Mouse (Mus musculus) right cerebral cortex, postnatal 4 days (tissue): ENCODE measurements around the gene Hddc3.
A peak's percentile ranks its signal among the peaks of the same experiment; 100 is the strongest.
"Not testable (repeated sequence)": the region's sequence is repeated elsewhere in the genome, so short reads cannot be mapped to it uniquely, and the experiment has no call there.

Source experiments
- DNase-seq: peaks from one replicate; pipeline ENCODE4 v3.0.0-alpha.2; 2022

The Hddc3 gene

DNA sequence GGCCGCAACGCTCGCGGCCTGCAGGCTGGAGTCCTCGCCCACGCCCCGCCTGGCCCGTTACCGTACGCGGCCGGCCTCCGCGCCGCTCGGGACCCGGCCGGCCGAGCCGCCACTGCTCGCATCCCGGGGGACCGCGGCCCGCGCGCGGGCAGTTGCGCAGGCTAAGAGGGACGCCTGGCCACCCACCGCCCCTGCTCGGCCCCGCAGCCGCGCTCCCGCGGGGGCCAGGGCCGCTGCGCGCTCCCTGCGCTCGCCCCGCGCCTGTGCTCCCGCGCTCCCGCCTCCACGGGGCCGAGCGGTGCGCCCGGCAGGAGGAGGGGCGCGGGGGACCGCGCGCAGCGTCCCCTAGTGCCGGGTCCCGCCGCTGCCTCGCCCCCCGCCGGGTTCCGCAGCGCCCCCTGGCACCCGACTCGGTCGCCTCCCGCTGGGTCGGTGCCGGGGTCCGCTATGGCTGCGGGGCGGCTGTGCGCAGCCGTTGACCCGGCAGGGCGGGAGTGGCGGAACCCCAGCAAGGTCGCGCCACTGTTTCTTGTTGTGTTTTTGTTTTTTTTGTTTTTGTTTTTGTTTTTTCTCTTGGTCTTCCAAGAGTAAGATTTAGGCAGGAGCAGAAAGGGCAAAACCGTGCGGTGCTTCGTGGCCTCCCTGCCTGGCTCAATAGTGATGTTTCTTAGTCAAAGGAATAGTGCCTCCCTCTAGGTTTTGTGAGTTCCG lies 28.3 kb downstream of the Hddc3 start, which contains the start of gene Man2a2:
Gene Man2a2 (minus strand): TSS at position 335 of the 711 bp plus-strand sequence.
- peak; percentile 85 for DNase-seq

DNA sequence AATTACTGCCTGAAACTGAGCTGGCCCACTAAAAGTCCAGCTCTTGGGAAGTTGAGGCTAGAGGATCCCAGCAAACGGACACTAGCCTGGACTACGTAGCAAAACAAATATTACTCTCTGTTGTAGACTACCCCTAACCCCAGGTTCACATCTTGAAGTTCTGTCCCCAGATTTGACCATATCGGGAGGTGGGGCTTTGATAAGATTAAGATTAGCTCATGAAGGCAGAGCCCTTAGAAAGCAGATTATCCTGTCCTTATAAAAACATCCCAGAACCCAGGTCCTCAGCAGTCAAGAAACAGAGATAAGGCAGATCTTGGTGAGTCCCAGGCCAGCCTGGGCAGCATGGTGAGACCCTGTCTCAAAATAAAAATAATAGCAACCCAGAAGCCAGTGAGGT lies 29.3 kb downstream of the Hddc3 start:
- DNase-seq: no peak

DNA sequence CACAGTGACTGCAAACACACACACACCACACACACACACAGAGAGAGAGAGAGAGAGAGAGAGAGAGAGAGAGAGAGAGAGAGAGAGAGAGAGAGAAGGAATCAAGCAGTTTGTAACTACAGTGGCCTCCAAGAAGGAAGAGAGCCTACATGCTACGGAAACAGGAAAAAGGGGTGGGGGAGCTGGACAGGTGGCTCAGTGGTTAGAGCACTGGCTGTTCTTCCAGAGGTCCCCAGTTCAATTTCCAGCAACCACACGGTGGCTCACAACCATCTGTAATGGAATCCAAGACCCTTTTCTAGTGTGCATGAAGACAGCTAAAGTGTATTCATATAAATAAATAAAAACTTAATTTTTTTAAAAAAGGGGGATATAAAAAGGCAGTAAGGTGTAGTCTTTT lies 29.8 kb downstream of the Hddc3 start:
- no peak for DNase-seq

DNA sequence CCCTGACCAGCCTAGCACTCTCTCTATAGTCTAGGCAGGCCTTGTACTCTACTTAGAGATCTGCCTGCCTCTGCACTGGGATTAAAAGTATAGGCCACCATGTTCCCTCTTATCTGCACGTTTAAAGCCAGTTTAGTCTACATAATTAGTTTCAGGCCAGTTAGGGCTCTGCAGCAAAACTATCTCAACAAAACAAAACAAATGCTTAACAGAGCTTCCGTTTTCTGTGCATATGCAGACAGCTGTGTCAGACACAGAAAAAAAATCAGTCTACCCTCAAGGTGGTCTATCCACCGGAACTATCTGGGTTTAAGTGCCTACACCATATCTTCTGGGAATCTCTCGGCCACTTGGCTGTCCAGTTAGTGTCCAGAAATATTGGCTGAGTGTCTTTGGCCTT lies 30.4 kb downstream of the Hddc3 start:
- DNase-seq: no peak

DNA sequence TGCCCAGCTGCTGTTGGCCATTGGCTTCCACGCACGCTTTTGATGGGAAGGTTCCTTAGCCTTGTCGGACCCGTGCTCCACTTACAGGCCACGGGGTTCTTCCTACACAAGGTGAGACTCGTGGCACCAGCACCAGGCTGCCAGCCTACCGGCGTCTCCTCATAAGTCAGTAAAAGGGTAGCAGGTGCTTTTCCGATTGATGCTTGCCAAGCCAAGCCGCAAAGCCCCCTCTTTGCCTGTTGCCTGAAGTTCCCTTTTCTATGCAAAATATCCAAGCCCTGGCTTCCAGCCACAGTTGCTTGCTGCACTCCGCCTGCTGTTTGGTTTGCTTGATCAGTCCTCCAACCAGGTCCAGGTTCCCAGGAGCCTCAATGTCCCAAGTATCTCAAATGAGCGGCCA lies 30.9 kb downstream of the Hddc3 start:
- DNase-seq: no peak

DNA sequence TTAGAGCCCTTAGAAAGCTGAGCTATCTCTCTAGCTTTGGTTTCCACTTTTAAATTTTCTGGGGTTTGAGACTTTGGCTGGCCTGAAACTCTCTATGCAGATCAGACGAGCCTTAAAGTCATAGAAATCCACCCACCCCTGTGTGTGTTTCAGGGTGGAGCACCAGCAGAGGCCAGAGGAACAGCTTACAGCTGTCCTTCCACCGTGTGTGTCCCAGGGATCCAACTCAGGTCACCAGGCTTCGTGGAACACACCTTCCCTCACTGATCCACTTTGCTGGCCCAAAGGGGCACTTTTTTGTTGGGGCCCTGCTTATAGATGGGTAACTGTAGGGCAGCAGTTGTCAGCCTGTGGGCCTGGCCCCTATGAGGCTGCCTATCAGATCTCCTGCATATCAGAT lies 31.4 kb downstream of the Hddc3 start:
- no peak for DNase-seq

DNA sequence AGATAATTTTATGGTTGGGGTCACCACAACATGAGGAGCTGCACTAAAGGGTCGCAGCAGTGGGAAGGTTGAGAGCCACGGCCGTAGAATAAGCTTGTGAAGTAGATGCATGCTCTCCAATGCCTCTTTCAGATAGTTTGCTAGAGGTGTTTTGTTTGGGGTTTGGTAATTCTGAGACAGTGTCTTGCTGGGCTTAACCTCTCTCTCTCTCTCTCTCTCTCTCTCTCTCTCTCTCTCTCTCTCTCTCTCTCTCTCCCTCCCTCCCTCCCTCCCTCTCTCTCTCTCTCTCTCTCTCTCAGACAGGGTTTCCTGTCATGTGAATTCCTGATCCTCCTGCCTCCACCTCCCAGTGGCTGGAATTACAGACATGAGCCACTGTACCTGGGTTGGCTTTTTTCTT lies 31.8 kb downstream of the Hddc3 start:
- no peak for DNase-seq

DNA sequence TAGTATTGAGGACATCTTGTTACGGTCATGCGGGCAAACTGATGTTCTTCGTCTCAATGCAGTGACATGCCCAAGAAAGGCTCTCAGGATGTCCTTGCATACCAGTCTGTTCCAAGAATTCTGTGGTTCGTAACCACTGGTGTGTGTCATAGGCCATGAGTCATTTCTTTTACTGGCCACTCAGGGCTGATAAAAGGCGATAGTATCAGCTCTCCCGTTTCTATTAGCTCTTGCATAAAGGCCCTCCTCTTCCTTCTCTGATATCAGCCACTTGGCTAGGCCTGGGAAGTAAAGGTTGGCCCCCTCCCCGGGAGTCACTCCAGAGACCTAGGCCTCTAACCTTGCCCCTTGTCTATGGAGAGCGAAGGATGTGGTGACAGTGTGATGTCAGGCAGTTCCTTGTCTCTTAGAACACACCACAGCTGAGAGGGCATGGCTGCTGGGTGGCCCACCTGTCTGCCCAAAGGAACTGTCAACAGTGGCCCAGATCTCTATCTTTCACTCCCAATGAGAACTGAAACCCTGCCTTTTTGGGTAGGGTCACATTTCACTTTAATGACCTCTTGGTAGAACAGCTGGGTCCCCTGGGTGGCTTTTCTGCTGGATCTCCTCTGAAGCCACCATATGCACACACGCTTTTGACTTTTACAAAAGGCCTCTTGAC lies 32.6 kb downstream of the Hddc3 start:
- DNase-seq: no peak

DNA sequence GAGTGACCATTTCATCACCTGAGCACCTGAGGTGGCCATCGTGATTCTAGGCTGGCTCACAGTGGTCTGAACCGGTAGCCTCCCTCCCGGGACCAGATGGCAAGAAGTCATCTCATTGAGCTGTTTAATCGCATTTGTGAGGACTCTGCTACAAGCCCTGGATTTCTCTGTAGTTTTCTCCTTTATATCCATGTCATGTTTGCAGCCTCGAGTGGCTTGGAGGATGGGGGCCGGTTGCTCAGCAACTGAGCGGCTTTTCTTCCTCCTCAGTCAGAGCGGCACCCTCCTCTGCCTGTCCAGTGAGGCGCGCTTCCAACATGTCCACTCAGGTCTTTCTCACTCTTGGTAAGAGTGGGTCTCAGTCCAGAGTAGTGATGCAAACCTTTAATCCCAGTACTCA lies 33.3 kb downstream of the Hddc3 start:
- no peak for DNase-seq

DNA sequence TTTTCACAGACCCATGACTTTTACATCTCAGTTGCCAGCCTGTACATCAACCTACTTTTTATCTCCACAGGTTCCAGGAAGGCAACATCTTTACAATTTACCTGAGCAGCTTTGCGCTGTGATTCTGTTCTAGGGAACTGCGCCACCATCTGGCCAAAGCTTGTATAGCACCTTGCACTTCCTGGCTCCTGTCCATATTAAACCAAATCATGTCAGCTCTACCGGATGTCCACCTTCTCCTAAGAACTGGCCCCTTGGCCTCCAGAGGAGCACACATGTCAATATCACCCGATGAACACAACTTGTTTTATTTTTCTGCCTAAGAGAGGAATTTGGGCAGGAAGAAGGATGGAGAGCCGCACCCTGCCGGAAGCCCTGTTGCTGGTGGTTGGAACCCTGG lies 34.6 kb downstream of the Hddc3 start:
- peak; percentile 70 for DNase-seq

DNA sequence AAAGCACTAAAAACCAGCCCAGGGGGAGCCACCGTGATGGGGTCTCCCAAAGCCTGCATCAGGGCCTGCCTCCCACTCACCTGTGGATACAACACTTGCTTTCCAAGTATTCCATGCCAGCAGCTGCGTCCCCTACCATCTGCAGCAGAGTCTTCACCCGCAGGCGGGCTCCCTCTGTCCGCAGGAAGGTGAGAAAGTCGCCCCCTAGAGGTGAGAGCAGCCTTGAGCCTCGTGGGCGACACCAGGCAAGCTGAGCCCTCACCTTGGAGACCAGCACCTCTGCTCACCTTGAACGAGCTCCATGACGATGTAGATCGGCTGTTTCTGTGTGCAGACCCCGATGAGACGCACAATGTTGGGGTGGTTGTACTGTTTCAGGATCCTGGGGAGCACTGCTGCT lies 36.6 kb downstream of the Hddc3 start:
- no peak for DNase-seq

DNA sequence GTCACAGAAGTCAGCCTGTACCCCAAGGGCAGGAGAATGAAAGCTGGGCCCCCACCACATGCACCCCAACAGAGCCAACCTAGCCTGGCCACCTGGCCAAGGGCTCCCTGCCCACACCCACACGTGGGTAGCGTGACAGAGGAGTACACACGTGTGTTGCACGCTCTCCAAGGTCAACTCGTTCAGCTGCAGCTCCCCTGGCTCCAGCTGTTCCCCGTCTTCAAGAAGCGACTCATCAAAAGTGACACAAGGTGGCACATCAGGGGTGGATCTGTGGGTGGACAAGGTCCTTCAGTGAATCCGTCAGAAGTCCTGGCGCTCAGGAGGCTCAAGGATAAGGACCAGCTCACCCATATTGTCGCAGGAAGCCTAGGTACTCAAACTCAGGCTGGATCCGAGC lies 40.0 kb downstream of the Hddc3 start:
- DNase-seq: no peak

DNA sequence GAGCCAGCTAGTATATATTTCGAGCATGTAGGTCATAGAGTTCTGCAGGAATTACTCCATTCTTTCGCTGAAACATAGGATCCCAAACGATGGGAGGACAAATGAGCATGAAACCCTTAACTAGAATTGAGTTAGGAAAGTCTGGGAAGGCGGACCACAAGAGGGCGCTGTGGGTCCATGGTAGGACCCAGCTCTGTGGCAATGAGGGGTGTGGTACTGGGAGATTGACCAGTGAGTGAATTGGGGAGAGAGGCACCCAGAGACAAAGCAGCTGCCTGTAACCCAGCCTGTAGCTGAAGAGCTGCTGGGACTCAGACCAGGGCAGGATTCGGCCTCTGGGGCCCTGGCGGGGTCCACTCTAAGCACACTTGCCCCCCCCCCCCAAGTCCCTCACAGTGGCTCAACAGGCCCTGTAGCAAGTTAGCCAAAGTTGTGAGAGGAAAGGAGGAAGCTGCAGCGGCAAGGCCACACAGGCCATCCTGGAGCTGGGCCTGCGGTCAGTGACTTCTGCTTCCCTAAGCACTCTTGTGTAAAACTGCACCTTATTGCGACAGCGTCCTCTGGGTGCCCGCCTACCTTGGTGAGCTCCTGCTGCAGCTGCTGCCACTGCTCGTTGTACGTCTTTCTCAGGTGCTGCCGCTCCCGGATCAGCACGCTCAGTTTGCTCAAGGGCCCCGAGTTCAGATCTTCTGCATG lies 43.5 kb downstream of the Hddc3 start:
- DNase-seq: peak; percentile 99

DNA sequence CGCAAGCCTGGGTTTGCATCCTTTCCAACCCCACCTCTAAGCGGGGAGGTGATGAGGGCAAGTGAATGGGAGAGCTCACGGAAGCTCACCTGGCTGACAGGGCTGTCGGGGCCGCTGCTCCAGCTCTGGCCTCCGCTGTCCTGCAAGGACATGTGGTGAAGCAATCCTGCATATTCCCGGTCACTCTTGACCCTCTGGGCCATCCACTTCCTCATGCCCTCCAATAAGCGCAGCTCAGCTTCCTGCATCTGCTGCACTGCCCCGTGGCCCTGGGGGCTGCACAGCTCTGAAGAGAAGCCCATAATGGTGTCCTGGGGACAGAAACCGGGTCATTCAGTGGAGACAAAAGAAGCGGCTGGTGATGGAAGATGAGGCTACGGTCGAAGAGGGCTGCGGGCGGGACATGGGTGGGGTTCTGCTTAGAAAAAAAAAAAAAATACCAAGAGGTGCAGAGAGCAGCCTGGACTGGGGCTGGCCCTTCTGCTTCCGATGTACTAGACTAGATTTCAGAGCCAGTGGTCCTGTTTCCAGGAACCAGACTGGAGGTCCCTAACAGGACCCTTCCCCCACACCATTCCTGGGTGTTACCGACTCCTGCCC lies 44.2 kb downstream of the Hddc3 start:
- DNase-seq: no peak

DNA sequence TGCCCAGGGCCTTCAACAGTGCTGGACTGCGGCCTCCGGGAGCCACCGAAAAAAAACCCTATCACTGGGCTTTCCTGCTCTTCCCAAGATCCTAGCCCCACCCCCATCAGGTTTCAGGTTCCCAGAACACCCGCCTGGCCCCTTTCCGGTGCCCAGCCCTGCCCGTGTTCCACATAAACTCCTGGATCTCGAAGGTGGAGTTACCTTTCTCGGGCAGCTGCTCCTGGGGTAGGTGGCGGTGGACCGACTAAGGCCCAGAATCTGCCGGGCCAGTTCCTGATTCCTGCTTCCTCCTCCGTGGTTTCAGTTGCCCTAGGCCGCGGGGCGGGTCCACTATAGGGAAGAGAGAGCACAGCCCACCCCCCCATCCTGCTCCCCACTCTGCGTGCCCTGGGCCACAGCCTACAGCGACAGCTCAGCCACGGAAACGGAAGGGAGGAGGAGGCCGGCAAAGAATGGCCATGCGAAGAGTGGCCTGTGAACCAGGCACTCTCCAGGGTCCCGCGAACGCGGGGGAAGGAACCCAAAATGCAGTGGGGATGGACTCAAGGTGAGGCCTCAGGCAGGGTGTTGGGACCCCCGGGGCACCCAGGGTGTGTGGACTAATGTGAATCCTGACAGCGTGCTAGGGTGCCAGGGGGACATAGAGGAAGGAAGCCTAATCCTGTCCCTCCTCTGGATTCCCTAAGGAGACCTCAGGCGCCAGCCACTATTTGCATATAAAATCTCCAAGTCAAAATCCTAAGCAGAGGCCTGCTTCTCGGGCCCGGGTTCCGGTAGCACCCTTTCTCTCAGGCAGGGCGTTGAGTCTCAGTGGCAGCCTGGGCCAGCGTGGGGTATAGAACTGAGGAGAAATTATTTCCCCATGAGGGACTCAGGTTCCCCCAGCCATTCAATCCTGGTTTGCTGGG lies 45.0 kb downstream of the Hddc3 start, which contains the start of gene Fes:
Gene Fes (minus strand): TSS at position 314 of the 911 bp plus-strand sequence.
- DNase-seq: no peak

DNA sequence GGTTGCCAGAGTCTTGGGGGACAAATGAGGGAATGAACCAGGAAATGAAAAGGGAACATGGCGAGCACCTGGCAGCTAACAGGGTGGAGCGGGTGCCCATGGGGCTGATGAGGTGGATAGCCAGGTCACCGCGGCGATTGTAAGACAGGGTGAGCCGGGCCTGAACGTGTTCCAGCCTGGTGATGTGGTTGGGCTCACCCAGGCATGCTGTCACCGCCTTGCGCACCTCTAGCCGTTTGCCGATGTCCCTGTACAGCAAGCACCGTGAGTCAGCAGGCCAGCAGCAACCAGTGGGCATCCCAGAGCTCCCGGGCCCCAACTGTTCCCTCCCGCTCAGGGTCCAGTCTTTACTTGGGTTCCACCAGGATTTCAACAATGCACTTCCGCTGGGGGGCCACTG lies 49.2 kb downstream of the Hddc3 start:
- DNase-seq: no peak

DNA sequence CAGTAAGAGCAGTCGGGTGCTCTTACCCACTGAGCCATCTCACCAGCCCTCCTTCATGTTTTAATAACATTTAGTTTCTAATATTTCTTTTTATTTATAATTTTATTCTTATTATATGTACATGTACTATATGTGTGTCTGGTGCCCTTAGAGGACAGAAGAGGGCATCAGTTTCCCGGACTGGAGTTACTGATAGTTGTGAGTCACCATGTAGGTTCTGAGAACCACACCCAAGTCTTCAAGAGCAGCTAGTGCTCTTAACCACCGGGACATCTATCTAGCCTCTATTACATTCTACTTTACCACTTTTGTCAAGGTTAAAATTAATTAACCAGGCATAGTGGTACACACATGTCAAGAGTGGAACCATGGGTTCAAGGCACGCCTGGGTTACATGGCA lies 51.7 kb downstream of the Hddc3 start:
- no peak for DNase-seq

DNA sequence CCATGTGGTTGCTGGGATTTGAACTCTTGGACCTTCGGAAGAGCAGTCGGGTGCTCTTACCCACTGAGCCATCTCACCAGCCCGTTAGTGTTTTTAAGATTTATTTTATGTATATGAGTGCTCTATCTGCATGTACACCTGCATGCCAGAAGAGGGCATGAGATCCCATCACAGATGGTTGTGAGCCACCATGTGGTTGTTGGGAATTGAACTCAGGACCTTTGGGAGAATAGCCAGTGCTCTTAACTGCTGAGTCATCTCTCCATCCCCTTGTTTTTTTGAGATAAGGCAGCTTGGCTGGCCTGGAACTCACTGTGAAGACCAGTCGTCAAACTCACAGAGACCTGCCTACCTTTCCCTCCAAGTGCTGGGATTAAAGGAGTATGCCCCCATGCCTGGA lies 53.5 kb downstream of the Hddc3 start:
- not testable (repeated sequence) for DNase-seq

DNA sequence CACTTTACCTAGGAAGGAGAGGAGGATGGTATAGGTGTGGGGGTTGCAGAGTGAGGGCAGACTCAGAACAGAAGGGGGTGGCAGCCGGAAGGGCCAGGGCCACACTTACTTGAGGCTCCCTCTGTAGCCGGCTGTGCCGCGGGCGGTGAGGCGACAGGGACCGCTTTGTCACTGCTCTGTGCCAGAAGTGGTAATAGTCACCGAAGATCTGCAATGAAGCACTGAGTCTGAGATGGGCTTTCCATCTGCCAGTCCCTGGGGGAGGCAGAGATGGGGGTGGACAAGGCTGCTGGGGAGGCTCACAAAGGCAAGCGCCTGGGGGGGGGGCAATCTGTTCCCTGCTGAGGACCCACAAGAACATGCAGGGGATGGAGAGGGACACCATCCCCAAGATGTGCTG lies 55.1 kb downstream of the Hddc3 start:
- no peak for DNase-seq

DNA sequence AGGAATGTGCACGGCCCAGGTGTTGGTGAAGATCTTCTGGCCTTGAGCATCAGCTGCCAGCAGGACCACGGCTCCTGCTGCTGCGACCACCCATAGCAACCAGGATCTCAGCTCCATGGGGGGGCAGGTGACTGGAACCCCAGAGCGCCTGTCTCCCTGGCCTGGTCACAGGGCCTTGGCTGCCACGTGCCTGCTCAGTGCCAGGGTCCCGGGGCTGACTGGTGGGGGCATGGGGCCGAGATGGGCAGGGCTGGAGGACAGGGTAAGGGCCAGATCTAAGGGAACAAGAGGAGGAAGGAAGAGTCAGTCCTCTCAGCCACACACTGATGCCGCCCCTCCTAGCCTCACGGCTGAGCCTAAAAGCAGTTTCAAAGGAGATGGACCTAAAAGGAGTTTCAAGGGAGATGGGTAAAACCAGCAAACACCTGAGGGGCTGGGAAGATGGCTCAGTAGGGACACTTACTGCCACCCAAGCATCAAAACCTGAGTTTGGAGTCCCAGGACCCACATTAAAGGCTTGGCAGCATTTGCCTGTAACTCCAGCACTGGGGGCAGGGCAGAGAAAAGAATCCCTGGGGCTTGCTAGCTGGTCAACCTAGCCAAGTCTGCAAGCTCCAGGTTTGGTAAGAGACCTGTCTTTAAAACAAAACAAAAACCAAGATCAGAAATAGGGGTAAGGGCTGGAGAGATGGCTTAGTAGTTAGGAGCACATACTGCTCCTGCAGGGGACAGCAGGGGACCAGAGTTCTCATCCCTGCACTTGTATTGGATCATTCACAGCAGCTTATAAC lies 55.9 kb downstream of the Hddc3 start:
- DNase-seq: no peak

DNA sequence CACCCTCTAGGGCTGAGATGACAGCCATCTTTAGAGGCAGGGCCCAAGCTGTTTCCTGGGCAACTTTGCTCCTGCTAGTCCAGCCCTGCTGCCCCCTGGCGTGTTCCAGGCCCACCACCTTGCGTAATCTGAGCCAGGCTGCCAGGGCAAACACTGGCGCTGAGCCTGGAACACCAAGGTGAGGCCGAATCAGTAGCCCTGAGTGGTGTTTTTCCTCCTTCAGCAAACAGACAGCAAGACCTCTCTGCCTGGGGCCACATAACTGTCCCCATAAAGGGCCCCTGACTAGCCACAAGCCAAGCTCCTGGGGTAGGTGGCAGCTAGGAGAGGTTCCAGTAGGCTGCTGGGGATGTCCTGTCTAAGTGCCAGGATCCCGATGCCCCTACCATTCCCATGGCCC lies 57.2 kb downstream of the Hddc3 start:
- no peak for DNase-seq
